Mouse (Mus musculus) retina, embryonic 14.5 days (tissue): ENCODE results near the gene Car8.
"Not testable (repeated sequence)": the region's sequence is repeated elsewhere in the genome, so short reads cannot be mapped to it uniquely, and the experiment has no call there.

ENCODE experiments used
- DNase-seq: peaks from one replicate; pipeline ENCODE4 v3.0.0-alpha.2; 2015; ENCODE audit warnings: low spot score

Car8 gene

DNA sequence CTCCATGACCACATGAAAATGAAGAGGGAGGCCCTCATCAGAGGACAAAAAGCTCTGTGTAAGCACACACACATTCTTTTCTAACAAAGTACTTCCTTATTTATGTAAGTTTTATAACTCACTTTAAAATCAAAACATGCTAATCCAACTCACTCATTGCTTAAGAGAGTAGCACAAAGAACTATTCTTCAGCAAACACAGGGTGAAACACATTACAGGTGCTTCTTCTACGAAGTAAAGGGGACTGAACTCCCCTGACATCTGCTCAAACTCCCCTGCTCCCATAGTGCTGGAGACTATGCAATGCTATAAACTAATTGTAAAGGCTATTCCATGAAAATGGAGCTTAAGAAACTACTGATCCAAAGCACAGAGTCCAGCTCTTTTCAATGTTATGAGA lies 35.5 kb downstream of the Car8 start:
- no peak for DNase-seq

- no peak for DNase-seq
Measured at GRCm38 (mm10) chr4:8201631-8202030, 37.2 kb downstream of the Car8 start.

- DNase-seq: no peak
Measured at GRCm38 (mm10) chr4:8200081-8200480, 38.8 kb downstream of the Car8 start.

- DNase-seq: no peak
Measured at GRCm38 (mm10) chr4:8198033-8198432, 40.8 kb downstream of the Car8 start.

DNA sequence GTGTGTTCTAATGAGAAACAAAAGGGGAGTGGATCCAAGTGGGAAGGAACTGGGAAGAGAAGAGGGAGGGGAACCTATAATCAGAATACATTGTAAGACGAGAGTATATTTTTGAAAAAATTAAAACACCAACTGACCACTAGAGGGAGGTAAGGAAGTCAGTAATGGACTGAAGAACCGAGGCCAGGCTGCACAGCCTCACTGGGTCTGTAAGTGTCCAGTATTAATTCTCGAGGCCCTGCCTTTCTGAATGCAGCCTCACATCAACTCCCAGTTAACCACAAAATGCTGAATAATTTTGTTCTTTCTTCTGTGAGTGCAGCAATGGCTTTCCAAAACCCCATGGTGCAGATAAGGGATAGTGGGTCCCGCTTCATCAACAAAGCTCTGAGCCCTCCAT lies 48.4 kb downstream of the Car8 start:
- DNase-seq: peak; percentile 23

- DNase-seq: no peak
Measured at GRCm38 (mm10) chr4:8186921-8187687, 51.7 kb downstream of the Car8 start.

DNA sequence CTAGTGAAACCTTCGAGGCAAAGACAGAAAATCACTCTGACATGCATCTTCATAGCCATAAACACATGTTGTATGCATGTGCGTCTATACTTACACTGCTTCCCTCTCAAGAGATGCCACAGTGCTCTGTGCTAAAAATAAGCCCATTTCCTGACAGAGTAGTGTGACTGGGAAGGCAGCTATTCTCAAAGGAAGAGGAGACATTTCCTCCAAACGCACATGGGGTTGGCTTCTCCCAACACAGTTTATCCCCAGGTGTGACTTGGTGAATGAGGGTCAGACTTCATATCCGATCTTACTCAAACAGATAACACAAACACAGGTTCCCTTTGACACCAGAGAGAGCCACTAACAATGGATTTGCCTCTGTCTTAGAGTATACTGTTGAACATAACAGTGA lies 58.3 kb downstream of the Car8 start:
- DNase-seq: no peak

DNA sequence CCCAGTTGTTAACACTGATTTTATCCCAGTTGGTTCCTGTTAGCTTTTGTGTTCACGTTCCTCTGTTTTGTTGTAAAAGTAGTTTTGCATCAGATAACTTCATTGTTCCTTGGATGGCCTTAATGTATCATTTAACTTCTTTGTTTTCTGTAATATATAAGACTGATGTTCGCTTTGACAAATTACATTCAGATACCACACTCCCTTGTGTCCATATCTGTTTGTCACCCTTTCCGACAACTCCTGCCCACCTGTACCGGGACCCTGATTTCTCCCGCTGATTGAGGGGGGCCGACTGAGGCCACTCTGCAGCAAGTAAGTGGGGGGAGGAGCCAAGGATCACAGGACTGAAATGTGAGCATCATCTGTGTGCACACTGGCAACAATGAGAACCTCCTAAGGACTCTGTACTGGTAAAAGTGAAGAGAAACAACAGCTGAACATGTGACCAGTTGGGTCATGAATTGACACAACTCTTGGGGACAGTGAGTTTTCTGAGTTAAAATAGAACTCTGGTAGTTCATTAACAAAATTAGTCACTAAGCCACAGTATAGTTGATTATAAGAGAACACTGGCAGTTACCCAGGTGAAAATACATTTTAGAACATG lies 84.1 kb downstream of the Car8 start:
- DNase-seq: no peak

DNA sequence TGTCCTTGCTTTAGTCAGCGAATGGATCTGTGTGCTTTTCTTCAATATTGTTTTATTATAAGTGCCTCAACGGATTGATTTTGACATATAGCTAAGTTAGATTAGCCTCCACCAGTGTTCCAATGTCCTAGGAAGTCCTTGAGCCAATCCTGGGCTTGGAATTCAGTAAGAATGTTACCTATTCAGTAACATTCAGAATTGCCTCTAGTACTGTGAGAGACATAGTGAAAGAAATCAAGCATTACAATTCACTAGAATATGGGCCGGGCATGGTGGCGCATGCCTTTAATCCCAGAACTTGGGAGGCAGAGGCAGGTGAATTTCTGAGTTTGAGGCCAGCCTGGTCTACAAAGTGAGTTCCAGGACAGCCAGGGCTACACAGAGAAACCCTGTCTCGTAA lies 84.9 kb downstream of the Car8 start:
- DNase-seq: not testable (repeated sequence)

DNA sequence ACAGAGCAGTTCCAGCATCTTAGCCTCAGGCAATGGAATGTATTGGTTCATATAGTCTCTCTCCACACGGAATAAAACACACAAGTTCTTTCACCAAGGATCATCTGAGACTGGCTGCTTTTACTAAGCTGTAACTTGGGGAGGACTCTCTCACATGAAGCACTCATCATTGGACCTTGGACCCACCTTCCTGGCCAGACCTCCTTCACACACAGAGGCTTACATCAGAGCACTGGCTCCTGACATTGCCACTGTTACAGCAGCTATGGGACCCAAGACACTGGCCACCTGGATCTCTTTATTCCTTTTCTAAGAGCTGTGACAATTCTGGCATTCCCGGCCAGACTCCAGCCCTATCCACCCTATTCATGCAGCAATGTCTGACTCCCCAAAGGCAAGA lies 101.4 kb downstream of the Car8 start:
- no peak for DNase-seq

GRCm38 (mm10) chr4:8132024-8132423 lies 106.8 kb downstream of the Car8 start:
- no peak for DNase-seq

GRCm38 (mm10) chr4:8113558-8113957 lies 125.3 kb downstream of the Car8 start:
- no peak for DNase-seq

DNA sequence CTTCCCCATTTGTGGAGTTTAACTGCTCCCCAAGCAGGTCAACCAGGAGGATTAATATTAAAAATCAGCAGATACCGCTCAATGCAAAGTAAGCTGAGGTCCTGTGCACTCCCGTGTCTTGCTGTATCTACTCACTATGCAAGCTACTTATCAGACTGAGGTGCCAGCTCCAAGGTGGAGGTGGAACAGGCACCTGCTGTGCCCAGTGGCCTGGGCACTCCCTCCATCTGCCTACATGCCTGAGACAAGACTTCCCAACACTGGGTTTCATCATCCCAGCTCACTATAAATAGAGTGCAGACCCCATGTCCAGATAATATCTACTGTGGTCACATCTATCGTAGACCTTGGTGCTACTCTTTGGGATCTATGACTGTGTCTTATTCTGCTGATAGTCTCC lies 127.0 kb downstream of the Car8 start:
- no peak for DNase-seq

- DNase-seq: no peak
Measured at GRCm38 (mm10) chr4:8109906-8110567, 128.8 kb downstream of the Car8 start.

GRCm38 (mm10) chr4:8101466-8101865 lies 137.4 kb downstream of the Car8 start:
- no peak for DNase-seq

DNA sequence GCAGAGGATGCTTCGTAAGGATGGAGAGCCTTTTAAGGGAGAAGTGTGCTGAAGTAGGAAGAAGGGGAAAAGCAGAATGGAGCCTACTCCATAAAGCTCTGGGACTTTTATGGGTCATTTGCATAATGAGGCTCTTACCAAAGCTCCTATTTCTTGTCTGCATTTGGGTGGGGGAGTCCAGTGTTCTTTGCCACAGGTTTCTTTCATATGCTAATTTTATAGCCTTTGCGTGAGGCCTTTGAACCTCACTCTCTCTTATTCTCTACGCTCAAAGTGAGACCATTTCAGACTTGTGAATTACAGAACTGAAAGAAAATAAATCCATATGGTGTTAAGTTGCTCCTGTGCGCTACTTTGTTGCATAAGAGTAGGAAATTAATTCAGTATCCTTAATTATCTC lies 140.8 kb downstream of the Car8 start:
- DNase-seq: no peak

GRCm38 (mm10) chr4:8097683-8098082 lies 141.2 kb downstream of the Car8 start:
- no peak for DNase-seq

GRCm38 (mm10) chr4:8093566-8093965 lies 145.3 kb downstream of the Car8 start:
- DNase-seq: not testable (repeated sequence)
